Mouse (Mus musculus) kidney, adult 8-10 months (tissue): Measurements from ENCODE around the gene Sox14.

Source experiments
- DNase-seq, 2 experiments: peaks; one replicate each; pipeline ENCODE4 v3.0.0; 2022

The Sox14 gene

GRCm38 (mm10) chr9:99846820-99847219 is 29.1 kb downstream of the Sox14 start:
- peak; percentile 11 to 66 for DNase-seq

DNA sequence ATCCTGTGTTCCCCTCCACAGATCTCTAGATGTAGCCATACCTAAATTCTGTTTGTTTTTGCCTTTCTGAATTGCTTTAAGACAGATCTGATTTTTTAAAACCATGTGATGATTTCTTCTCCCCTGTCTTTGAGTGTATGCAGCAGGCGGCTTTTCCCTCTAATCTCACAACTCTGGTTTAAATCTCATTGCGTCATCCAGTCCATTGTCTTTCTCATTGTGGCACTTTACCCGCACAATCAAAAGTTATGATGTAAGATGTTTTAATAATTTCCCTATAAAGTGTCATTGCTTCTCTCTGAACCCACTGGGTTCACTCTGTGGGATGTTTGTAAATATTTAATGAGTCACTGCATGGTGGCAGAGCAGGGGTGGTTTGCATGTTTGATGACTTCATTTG is 36.6 kb downstream of the Sox14 start:
- no peak for DNase-seq

DNA sequence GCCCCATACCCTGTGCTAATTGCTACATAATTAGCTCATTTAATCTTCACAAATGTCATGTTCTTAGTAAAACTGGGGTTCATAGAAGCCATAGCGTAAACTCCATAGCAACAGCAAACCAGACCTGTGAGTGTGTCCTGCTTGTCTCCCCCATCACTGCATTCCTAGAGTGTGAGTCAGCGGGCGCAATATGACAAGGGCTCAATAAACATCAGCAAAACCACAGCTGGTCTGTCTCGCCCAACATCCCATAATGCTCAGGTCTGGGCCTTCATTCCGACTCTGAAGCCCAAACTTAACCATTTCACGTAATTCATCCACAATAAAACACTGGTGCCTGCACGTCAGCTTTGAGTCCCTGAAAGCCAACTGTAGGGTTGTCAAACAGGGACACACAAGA is 37.1 kb downstream of the Sox14 start:
- DNase-seq: no peak

- no peak for DNase-seq
Measured at GRCm38 (mm10) chr9:99836707-99837106, 39.3 kb downstream of the Sox14 start.

- DNase-seq: no peak
Measured at GRCm38 (mm10) chr9:99835624-99836430, 40.1 kb downstream of the Sox14 start.
